Mouse (Mus musculus) stomach, postnatal 0 days (tissue): ENCODE measurements at regions not wholly inside any gene's neighbourhood (a gene's known extent, or its start where the extent isn't known, plus 50 kb on each side); places are given as distances from the start of the nearest gene placed in this dataset.

ENCODE experiments used
- CTCF ChIP-seq: IDR thresholded peaks from 2 replicates; pipeline ENCODE4 v1.5.1; 2016; ENCODE audit warnings: antibody characterized with exemption, low read depth, mild to moderate bottlenecking, moderate library complexity
- EP300 ChIP-seq: optimal IDR thresholded peaks from 2 replicates; pipeline ENCODE3; 2016; ENCODE audit warnings: antibody characterized with exemption

DNA sequence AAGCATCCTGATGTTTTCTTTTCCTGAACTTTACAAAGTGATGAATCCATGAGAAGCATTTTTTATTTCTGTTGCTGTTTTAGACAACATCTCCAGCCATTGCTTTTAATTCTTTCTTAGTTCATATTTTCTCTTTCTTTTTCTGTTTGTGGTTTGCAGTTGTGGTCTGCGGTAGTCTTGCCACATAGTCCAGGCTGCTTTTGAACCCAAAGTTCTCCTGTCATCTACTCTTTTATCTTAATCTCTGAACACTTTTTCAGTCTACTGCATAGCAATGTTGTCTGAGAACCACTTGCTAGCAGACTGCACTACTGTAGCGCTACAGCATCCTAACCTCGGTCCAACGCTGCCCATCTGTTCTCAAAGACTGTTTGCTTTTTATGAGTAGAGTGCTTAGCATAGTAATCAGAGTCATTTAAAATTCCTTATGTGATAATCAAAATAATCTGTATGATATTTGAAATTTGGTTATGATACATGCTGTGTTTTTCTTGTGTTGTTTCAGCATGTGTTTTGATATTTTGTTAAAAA is 177.0 kb downstream of the Plppr4 start:
- TF ChIP-seq CTCF (no peak), EP300 (no peak)
